Mouse (Mus musculus) small intestine, adult 2 months (tissue): ENCODE measurements around the gene Srms.

Experiments used
- CTCF ChIP-seq: fragments of 200-500 bp; IDR thresholded peaks from 2 replicates; pipeline ENCODE4 v1.5.1; 2012; ENCODE audit warnings: low read depth, mild to moderate bottlenecking, control low read depth, inconsistent platforms, low read length, moderate library complexity, mixed read lengths; ENCODE audit not compliant: insufficient replicate concordance, insufficient read length; ENCODE audit errors: extremely low read depth
- POLR2A ChIP-seq: fragments of 200-500 bp; IDR thresholded peaks from 2 replicates; pipeline ENCODE4 v1.6.1; 2012; ENCODE audit warnings: low read depth, mild to moderate bottlenecking, control low read depth, inconsistent platforms, low read length, moderate library complexity

DNA sequence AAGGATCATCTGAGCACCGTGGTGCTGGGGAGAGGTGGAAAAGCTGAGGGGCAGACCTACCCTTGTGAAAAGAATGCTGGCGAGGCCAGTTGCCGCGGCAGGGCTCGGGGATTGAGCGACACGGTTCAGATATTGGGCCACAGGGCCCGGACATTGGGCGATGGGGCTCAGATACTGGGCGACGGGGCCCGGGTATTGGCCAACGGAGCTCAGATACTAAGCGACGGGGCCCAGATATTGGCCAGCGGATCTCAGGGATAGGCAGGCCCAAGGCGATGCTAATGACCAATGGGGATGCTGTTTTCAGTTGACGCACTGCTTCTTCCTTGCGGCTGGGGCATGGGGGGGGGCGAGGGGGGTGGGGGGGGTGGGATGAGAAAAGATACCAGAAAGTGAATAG lies 18.2 kb upstream of the Srms start:
- TF ChIP-seq CTCF (no peak), POLR2A (no peak)
